Mouse (Mus musculus): ENCODE results near the gene Clic1.

Gene Clic1

GRCm38 (mm10) chr17:35092403-35093198, 42.8 kb downstream of the Clic1 start:
- DNase-seq, result no peak

- no peak for DNase-seq
These were observed 45.0 kb downstream of the Clic1 start for GRCm38 (mm10) chr17:35094475-35095365.

- no peak for DNase-seq
These were observed 46.8 kb downstream of the Clic1 start for GRCm38 (mm10) chr17:35096597-35096996.

- peak; percentile 64 for DNase-seq
These were observed 47.4 kb downstream of the Clic1 start for GRCm38 (mm10) chr17:35097164-35097655.

GRCm38 (mm10) chr17:35100196-35100765, 50.5 kb downstream of the Clic1 start:
- no peak for DNase-seq

GRCm38 (mm10) chr17:35101161-35101560, 51.4 kb downstream of the Clic1 start:
- no peak for DNase-seq

GRCm38 (mm10) chr17:35102299-35102698, 52.5 kb downstream of the Clic1 start:
- no peak for DNase-seq

- DNase-seq, result no peak
These were observed 53.5 kb downstream of the Clic1 start for GRCm38 (mm10) chr17:35103221-35103690.

GRCm38 (mm10) chr17:35104079-35104478, 54.3 kb downstream of the Clic1 start:
- no peak for DNase-seq

GRCm38 (mm10) chr17:35104754-35105153, 55.0 kb downstream of the Clic1 start:
- no peak for DNase-seq

GRCm38 (mm10) chr17:35105740-35106389, 56.1 kb downstream of the Clic1 start:
- DNase-seq, result peak; percentile 68

- no peak for DNase-seq
These were observed 56.8 kb downstream of the Clic1 start for GRCm38 (mm10) chr17:35106522-35106921.

- DNase-seq, result no peak
These were observed 58.3 kb downstream of the Clic1 start, which contains the start of gene Ly6g5c for GRCm38 (mm10) chr17:35108097-35108496. TSS of gene Ly6g5c (plus strand) at chr17:35108279.

Measured in thymus, postnatal 4 days (tissue).